Mouse (Mus musculus) erythroblast, adult 5-6 weeks (primary cell): ENCODE results near the gene Fam243. TPM values are rescaled to one million over a fixed set of nuclear protein-coding genes. Genes with fewer than 3 reads are reported as not detected.
A peak's percentile ranks its signal among the peaks of the same experiment; 100 is the strongest.

Experiments
- ATAC-seq: replicated peaks from 2 replicates; pipeline ENCODE4 v1.8.0; 2016; ENCODE audit warnings: moderate number of reproducible peaks, mild to moderate bottlenecking, moderate TSS enrichment, inconsistent platforms; ENCODE audit not compliant: poor library complexity, low FRiP score, severe bottlenecking
- total RNA-seq, 2 experiments: library from RNA; stranded (forward) in 1 of 2; stranded (reverse) in 1 of 2; fragments of 150-400 nt in 1 of 2; fragments of 200-764, 138-1000 nt in 1 of 2; gene quantifications; 2 replicates each; pipeline versions ENCODE4 v1.2.3 to v1.2.4; 2015 to 2017; ENCODE audit warnings: low replicate concordance in 2 of 2

Fam243 gene
- total RNA-seq, 2 experiments from 2014 or later: not detected

GRCm38 (mm10) chr16:92324309-92325061 is 3.2 kb upstream of the Fam243 start:
- no peak for ATAC-seq

DNA sequence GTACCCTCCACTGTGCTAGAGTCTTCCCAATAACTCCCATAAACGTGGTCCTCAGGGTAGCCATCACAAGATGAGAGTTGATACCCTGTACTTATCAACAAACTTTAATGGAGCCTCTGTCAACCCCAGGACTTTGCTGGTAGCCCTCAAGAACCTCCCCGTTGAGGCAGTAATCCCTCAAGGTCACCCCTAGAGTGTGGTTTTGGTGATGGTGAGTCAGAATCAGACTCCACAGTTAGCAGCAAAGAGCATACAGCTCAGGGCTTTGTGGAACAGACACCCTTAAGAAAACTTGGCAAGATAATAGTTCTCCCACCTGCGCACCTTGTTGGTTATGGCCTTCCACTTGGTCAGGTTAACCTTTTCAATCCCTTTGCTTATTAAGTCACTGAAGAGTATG is 880 bp downstream of the Fam243 start:
- ATAC-seq: no peak

- ATAC-seq: peak; percentile 68; the same call in 1 of the 2 replicates
Observed at GRCm38 (mm10) chr16:92319353-92320109, 1.7 kb downstream of the Fam243 start.

DNA sequence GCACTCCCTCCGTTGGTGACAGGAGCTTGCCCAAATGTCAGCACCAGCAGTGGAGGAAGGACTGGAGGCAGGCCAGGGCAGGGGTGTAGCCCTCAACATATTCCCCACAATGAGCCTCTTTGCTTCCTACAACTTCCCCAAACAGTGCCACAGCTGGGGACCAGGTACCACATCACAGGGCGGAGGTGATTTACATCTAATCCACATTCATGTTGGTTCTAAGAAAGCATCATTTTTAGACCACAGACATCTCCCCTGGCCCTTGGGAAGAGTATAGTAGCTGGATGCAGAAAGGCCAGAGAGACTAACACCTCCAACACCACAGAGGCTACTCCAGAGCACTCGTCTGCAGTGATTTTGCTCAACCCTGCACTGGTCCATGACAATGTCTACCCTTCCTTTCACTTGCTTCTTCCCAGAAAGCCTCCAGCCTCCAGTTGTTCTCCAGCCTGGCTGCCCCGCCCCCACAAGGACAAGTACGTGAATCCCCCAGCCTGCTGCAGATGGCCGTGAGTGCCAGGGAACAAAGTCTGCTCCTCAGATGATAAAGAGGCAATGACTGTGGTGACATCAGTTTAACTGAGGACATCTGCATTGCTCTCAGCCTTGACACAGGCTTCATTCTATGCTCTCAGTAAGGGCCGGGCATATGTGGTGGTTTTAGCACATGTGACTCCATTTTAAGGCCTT is 5.0 kb downstream of the Fam243 start:
- ATAC-seq: no peak

- ATAC-seq: peak; percentile 74
Observed at GRCm38 (mm10) chr16:92313953-92314741, 7.1 kb downstream of the Fam243 start.

DNA sequence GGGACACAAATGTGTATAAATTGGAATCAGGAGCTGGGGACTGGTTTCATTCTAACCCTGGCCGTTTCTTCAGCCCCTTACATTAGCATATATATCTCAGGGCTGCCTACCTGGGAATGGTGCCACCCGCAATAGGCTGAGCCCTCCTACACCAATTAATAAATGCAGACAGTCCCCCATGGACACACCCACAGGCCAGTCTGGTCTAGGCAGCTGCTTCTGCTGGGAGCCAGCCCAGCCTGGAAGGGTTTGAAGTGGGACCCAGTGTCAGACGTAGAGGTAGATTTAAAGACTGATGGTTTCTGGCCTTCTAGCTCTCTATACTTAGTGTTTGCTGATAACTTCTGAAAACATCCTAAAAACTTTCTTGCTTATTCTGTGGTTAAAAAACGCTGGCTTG is 12.1 kb downstream of the Fam243 start:
- ATAC-seq: no peak

- no peak for ATAC-seq
Observed at GRCm38 (mm10) chr16:92307947-92308346, 13.3 kb downstream of the Fam243 start.

- ATAC-seq: no peak
Observed at GRCm38 (mm10) chr16:92305519-92305918, 15.7 kb downstream of the Fam243 start.

DNA sequence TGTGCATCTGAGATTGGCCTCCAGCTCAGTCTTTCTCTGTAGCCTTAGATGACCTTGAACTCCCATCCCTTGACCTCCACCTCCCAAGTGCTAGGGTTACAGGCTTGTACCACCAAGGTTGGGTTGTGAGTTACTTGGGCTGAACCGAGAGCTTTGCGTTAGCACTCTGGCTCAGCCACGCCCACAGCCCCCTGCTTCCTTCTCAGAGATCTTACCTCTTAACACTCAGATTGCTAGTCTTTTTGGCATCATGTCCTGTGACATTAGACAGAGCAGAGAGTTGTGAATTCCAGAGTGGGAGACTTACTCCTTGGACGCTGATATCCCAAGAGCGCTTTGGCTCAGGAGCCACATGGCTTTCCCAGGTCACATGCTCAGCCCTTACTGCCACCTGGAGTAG is 18.7 kb downstream of the Fam243 start:
- no peak for ATAC-seq

DNA sequence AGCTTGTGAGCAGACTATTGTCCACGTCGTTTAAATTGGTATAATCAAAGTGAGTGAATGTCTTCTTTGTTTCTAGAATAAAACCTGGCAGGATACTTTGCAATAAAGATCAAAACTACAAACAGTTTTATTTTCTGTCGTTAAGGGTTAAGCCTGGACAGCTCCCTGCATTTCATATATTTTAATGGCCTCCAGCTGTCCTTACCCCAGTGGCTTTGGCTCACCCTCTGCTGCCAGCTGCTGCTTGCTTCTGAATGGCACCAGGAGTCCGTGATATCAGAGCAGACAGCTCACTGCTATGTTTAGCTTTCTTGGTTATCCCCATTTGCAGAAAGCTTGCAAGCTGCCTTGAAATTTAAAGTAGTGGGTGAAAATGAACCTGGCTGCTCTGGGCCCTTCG is 19.3 kb downstream of the Fam243 start:
- ATAC-seq: no peak

DNA sequence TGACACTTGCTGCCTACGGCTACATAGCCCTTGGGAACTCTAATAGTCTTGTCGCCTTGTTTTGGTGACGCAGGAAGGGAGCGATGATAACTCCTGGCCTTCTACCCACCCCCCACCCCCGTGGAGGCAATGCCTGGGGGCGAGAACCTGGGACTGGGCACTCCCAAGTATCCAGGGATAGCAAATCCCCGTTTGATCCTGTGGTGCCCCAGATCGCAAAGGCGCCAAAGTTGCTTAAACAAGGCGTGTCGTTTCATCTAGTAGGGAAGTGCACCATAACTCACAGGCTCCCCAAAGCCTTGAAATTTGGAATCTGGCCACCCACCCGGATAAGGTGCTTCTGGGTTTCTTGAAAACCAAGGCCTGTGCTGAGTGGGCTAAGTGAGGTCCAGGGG is 19.8 kb downstream of the Fam243 start:
- peak; percentile 67 for ATAC-seq

DNA sequence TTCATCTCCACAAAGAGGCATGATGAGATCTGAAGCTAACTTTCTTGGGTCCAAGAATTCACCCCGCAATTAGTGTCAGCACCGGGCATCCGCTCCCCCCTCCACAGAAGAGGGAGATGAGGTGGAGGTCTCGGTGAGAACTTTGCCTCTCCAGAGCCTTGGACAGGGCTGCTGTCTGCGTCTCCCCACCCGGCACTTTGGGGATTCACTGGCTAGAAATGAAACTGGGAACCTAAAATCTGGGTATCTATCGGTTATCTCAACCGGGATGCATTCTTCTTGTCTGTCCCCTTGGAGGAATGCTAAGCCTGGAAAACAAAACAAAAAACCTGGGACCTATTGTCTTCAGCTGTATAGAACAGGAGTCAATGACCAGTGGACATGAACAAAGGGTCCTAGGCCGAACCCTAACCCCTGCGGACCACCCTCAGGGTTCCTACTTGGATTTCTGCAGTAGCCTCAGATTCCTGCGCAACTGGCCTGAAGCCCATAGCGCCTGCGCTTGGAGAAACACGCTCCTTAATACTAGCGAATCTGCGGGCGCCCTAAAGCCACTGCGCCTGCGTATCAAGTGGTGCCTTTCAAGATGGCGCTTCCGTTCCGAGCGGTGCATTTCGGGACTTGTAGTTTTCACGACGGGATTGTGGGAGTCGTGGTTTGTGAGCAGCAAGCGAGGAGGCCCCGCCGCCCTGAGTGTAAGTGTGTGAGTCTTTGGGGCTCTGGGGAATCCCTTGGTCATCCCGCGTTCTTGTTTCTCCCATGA is 20.4 kb downstream of the Fam243 start, which contains the start of gene Smim11:
TSS of gene Smim11 (plus strand) at position 638 of the 763 bp plus-strand sequence.
- ATAC-seq: peak; percentile 96

DNA sequence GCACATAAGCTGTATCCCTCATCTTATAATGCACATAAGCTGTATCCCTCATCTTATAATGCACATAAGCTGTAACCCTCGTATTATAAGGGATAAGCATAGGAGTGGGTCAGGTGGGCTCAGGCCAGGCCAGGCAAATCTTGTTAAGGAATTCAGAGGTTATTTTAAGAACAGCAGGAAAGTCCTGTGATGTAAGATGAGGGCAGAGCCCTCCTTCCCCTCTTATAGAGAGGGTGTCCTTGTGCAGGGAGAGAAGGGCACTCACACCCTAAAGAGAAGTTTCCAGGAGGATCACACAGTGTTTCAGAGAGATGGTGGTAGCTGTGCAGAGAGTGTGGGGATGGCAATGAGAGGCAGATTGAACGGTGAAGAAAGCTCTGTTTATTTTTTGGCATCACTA is 25.9 kb downstream of the Fam243 start:
- ATAC-seq: no peak

- ATAC-seq: no peak
Observed at GRCm38 (mm10) chr16:92294267-92294970, 26.8 kb downstream of the Fam243 start.

DNA sequence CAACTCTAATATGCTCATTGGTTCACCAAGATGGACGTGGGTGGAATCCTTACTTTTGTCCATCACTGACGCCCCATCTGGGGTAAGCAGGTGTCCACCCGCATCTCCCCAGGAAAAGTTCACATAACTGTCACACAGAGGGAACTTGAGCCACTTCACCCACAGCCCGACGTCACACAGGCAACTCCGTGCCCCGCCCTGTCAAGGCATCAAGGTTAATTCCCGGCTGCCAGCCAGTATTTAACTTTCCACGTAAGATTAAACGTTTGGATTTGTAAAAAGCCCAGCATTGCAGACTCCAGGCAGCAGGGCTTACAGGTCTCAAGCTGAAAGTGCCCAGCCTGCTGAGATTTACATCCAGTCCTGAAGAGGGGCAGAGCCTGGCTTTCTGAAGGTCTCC is 29.1 kb downstream of the Fam243 start, which contains the start of gene Kcne2:
TSS of gene Kcne2 (plus strand) at position 289 of the 400 bp plus-strand sequence.
- no peak for ATAC-seq

DNA sequence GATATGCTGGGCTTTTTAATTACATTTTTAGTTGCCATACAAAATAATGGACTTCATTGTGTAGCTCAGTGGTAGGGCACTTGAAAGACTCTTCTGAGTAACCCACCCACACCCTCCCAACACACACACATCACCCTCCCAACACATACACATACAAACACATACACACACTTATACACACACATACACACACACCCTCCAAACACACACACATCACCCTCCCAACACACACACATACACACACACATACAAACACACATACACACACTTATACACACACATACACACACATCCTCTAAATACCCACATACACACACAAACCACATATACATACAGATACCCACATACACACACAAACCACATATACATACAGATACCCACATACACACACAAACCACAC is 31.2 kb downstream of the Fam243 start:
- no peak for ATAC-seq

DNA sequence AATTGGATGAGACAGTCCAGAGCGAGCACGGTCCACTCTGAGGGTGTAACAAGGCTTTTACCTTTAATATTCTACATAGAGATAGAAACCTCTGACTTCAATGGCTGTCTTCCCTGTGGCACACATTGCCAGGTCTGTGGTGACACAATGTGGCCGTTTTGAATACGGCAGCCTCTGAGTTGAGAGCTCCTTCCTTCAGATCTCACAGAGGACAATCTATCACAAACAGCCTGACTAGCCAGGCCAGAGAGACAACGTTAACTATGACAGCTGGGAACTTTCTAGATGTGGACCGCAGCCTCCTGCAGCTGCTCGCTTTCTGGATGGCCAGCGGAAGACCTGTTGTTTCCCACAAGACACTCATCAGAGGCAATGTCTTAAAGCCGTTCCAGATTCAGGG is 32.5 kb downstream of the Fam243 start:
- no peak for ATAC-seq

DNA sequence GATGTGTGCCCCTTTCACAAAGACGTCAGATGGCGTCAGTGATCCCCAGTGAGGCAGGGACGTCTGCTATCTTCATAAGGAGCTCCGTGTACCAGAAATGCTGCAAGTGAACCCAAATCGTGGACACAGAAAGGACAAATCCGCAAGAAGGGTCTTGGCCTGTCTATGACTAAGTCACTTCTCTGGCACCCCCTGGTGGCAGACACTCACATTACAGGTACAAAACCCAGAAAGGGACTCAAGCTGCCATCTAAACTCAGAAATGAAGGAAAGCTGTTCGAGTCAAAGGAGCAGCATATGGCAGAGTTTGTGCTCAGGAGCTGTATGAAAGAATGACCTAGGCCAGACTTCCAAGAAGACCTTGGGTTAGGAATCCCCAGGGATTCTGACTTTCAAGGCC is 34.6 kb downstream of the Fam243 start:
- ATAC-seq: peak; percentile 56
